Comparison of ENCODE assay signal across 12 mouse cellular contexts in genomic region chr1:190124961-190125739, GRCm38 (mm10). TPM values are rescaled to one million over a fixed set of nuclear protein-coding genes. Genes with fewer than 3 reads are reported as not detected.
DNase-seq lines count a peak whose midpoint lies in the region; ATAC-seq and TF ChIP-seq lines count a peak whose summit lies in the region.
"Had no signal": no experiment of that assay in that cellular context is flagged by ENCODE, and none has a peak within 500 bp of the region (broad histone marks: within the 10 kb centered on the region; RNA-seq: fewer than 3 reads in every experiment).

No protein-coding gene starts in this region.

- H3K36me3 ChIP-seq in liver, embryonic 15.5 days (replicated peaks): 0 out of 2 replicates have a peak, but pooled peaks cover 3% of the 10 kb centered on the region
- peaks cover 3% of the 10 kb centered on the region; the same call in 1 of the 2 replicates for H3K36me3 ChIP-seq in forebrain, embryonic 12.5 days (replicated peaks)

- peaks cover 16% of the 10 kb centered on the region; the same call in 1 of the 2 replicates for H3K4me1 ChIP-seq in liver, embryonic 15.5 days (replicated peaks)
- peaks cover 30% of the 10 kb centered on the region for H3K4me1 ChIP-seq in forebrain, embryonic 12.5 days

- intact Hi-C loops in left cerebral cortex, adult 2 months (cut with DNase I): no loop called here

- H3K27ac ChIP-seq in liver, embryonic 15.5 days (replicated peaks): peak overlapping the region; percentile 38; the same call in 1 of the 2 replicates
- H3K27ac ChIP-seq in left cerebral cortex, adult 2 months: no peak overlapping the region
- H3K27ac ChIP-seq in forebrain, embryonic 12.5 days: no peak overlapping the region

- TF ChIP-seq CTCF in left cerebral cortex, adult 2 months (IDR thresholded peaks at IDR 0.05): no peak

- H3K9me3 ChIP-seq in liver, embryonic 15.5 days (replicated peaks): no peaks in the 10 kb centered on the region
- H3K9me3 ChIP-seq in forebrain, embryonic 12.5 days: no peaks in the 10 kb centered on the region

- ATAC-seq in liver, embryonic 15.5 days (ENCODE audit: insufficient read depth): peak; percentile 53
- ATAC-seq in forebrain, embryonic 12.5 days (ENCODE audit: low FRiP score): no peak
- ATAC-seq: forebrain, embryonic 16.5 days had no signal

- H3K9ac ChIP-seq in liver, embryonic 15.5 days: no peak overlapping the region
- H3K9ac ChIP-seq in forebrain, embryonic 12.5 days: no peak overlapping the region

- 41% methylated on average over 14 of the region's 14 CpGs for WGBS in liver, embryonic 15.5 days (ENCODE audit: insufficient replicate concordance)
- 91% methylated on average over 14 of the region's 14 CpGs for WGBS in forebrain, embryonic 12.5 days

- no peak overlapping the region for H3K4me3 ChIP-seq in liver, embryonic 15.5 days (replicated peaks)
- H3K4me3 ChIP-seq in left cerebral cortex, adult 2 months: no peak overlapping the region
- no peak overlapping the region for H3K4me3 ChIP-seq in forebrain, embryonic 12.5 days (replicated peaks)

- no peak overlapping the region for H3K4me2 ChIP-seq in liver, embryonic 15.5 days
- no peak overlapping the region for H3K4me2 ChIP-seq in forebrain, embryonic 12.5 days

- no peaks in the 10 kb centered on the region for H3K27me3 ChIP-seq in liver, embryonic 15.5 days
- H3K27me3 ChIP-seq in forebrain, embryonic 12.5 days: peaks cover 12% of the 10 kb centered on the region; the same call in 1 of the 2 replicates

- peak; percentile 18 for DNase-seq in cerebellum, adult 9-11 months
- DNase-seq in cerebellum, postnatal 14 days: no peak
- peak; percentile 15 for DNase-seq in kidney, postnatal 10 days
- DNase-seq in kidney, adult 8-10 months: no peak
- peak; percentile 18 for DNase-seq in brain, adult 2 months (ENCODE audit: low read depth, low spot score)
- DNase-seq in left cerebral cortex, adult 2 months (ENCODE audit: extremely low spot score in 1 of 2, low spot score in 2 of 2): no peak
- DNase-seq: adrenal gland, adult 2 months; gastrocnemius, postnatal 25 days had no signal

RNA-seq across cellular contexts. Expression of gene Prox1, which starts 45.4 kb away (rescaled TPM):
- 5.2 and 6.1 TPM in 2 replicates for polyA plus RNA-seq in liver, embryonic 15.5 days (2015; fragmentation: Nextera tagmentation; extraction: Ambion mirVana)
- 1 to 10 TPM; 7.3 to 7.4 TPM for total RNA-seq in left cerebral cortex, adult 2 months (2021)
- 13.4 and 16.3 TPM in 2 replicates for polyA plus RNA-seq in forebrain, embryonic 12.5 days (2016; fragmentation: Nextera tagmentation; extraction: Ambion mirVana)
- total RNA-seq: monocyte, adult 5-6 weeks had no signal

Comparison
In these comparisons a context has a peak if more than half of its experiments do, and no peak if none do; other contexts are left out.
1. DNase-seq: peak in cerebellum, adult 9-11 months (single experiment), kidney, postnatal 10 days (single experiment) and brain, adult 2 months (single experiment); none in cerebellum, postnatal 14 days (0 of 2), kidney, adult 8-10 months (0 of 2) and left cerebral cortex, adult 2 months (0 of 2).